Mouse (Mus musculus) testis, adult 2 months (tissue): ENCODE results near the gene Nkx6-1. TPM values are rescaled to one million over a fixed set of nuclear protein-coding genes. Genes with fewer than 3 reads are reported as not detected.

ENCODE experiments used
- H3K27ac ChIP-seq: fragments of 200-500 bp; 2 replicates; pipeline ENCODE4 v1.5.1; 2012; ENCODE audit warnings: low read depth, low read length; ENCODE audit not compliant: control insufficient read depth, insufficient read depth
- H3K27me3 ChIP-seq: fragments of 200-500 bp; 2 replicates; pipeline ENCODE4 v1.6.1; 2012; ENCODE audit warnings: mild to moderate bottlenecking, low read length, moderate library complexity; ENCODE audit not compliant: control insufficient read depth, insufficient read depth
- H3K36me3 ChIP-seq: fragments of 200-500 bp; 2 replicates; pipeline ENCODE4 v1.6.1; 2012; ENCODE audit warnings: mild to moderate bottlenecking, low read length; ENCODE audit not compliant: control insufficient read depth, insufficient read depth
- H3K4me1 ChIP-seq: fragments of 200-500 bp; 2 replicates; pipeline ENCODE4 v1.6.1; 2012; ENCODE audit warnings: low read length; ENCODE audit not compliant: control insufficient read depth, insufficient read depth
- H3K4me3 ChIP-seq: fragments of 200-500 bp; 2 replicates; pipeline ENCODE4 v1.5.1; 2012; ENCODE audit warnings: low read depth, mild to moderate bottlenecking, low read length, moderate library complexity, mixed read lengths; ENCODE audit not compliant: control insufficient read depth
- CTCF ChIP-seq: fragments of 200-500 bp; IDR thresholded peaks from 2 replicates; pipeline ENCODE4 v1.5.1; 2012; ENCODE audit warnings: low read depth, mild to moderate bottlenecking, inconsistent platforms, low read length, moderate library complexity; ENCODE audit not compliant: control insufficient read depth, insufficient read depth, insufficient replicate concordance
- POLR2A ChIP-seq: fragments of 200-500 bp; IDR thresholded peaks from 2 replicates; pipeline ENCODE4 v1.6.1; 2012; ENCODE audit warnings: low read depth, mild to moderate bottlenecking, inconsistent platforms, low read length, moderate library complexity; ENCODE audit not compliant: control insufficient read depth
- polyA plus RNA-seq: library from polyadenylated mRNA; depleted of rRNA; stranded (reverse); fragments of >200 nt; gene quantifications from 2 replicates; pipeline ENCODE4 v1.2.3, GENCODE M21; 2012

Gene Nkx6-1
- polyA plus RNA-seq, 1 experiment = 0.59 TPM

GRCm38 (mm10) chr5:101680338-101680737, 15.5 kb upstream of the Nkx6-1 start:
- no peaks in the 10 kb centered on the region for H3K4me1 ChIP-seq
- no peak overlapping the region for H3K4me3 ChIP-seq
- no peak for TF ChIP-seq POLR2A
- TF ChIP-seq CTCF = no peak
- no peaks in the 10 kb centered on the region for H3K36me3 ChIP-seq
- H3K27me3 ChIP-seq = no peaks in the 10 kb centered on the region
- no peak overlapping the region for H3K27ac ChIP-seq

- H3K4me1 ChIP-seq = peaks cover 15% of the 10 kb centered on the region
- peaks cover 11% of the 10 kb centered on the region for H3K27me3 ChIP-seq
- H3K27ac ChIP-seq = no peak overlapping the region
- TF ChIP-seq POLR2A (no peak), CTCF (no peak)
- no peak overlapping the region for H3K4me3 ChIP-seq
- no peaks in the 10 kb centered on the region for H3K36me3 ChIP-seq
Measured at GRCm38 (mm10) chr5:101669381-101669780, 4.6 kb upstream of the Nkx6-1 start.

DNA sequence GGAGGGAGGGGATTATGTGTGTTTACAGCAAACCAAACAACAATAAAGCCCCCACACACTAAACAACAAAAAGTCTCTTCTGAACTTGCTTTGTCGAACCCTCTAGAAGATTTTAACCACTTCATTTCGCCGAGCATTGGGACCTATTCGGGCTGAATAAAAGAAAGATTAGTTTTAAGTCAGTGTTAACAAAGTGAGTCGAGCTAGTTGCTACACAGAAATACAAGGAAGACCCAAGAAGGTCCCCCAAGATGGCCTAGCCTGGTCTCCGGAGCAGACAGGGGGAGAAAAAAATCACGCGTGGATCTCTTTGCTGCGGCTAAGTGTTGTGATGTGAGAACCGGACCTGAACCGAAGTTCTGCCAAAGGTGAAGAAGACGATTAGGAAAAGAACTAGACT, 3.7 kb upstream of the Nkx6-1 start:
- peaks cover 18% of the 10 kb centered on the region for H3K27me3 ChIP-seq
- no peak overlapping the region for H3K27ac ChIP-seq
- no peak overlapping the region for H3K4me3 ChIP-seq
- H3K36me3 ChIP-seq = no peaks in the 10 kb centered on the region
- no peak for TF ChIP-seq POLR2A
- TF ChIP-seq CTCF = no peak
- peaks cover 24% of the 10 kb centered on the region for H3K4me1 ChIP-seq

GRCm38 (mm10) chr5:101668028-101668427, 3.2 kb upstream of the Nkx6-1 start:
- H3K36me3 ChIP-seq = no peaks in the 10 kb centered on the region
- no peak overlapping the region for H3K27ac ChIP-seq
- H3K27me3 ChIP-seq = peaks cover 22% of the 10 kb centered on the region
- peaks cover 29% of the 10 kb centered on the region for H3K4me1 ChIP-seq
- TF ChIP-seq POLR2A = no peak
- TF ChIP-seq CTCF = no peak
- no peak overlapping the region for H3K4me3 ChIP-seq

GRCm38 (mm10) chr5:101667263-101667990, 2.6 kb upstream of the Nkx6-1 start:
- H3K4me1 ChIP-seq = peaks cover 34% of the 10 kb centered on the region
- TF ChIP-seq POLR2A (no peak), CTCF (no peak)
- H3K27ac ChIP-seq = no peak overlapping the region
- H3K36me3 ChIP-seq = no peaks in the 10 kb centered on the region
- H3K4me3 ChIP-seq = peak overlapping the region; percentile 14
- H3K27me3 ChIP-seq = peaks cover 27% of the 10 kb centered on the region

DNA sequence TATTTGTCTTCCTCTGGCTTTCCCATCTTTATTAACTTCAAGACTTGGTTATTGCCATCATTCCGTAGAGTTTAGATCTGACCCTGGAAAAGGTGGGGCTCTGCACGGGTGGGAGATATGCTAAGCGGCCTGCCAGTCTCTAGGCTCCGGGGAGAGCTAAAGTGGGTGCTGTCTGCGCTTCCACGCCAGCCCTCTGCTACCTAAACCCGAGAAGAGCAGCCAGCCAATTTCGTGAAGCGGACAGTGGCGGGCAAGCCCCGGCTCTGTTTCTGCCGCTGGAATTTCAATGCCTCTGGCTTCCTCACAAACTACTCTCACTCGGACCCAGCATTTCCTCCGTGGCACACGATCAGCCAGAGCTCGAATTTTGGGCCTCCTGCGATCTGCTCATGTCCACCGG, 1.9 kb upstream of the Nkx6-1 start:
- Histone ChIP-seq H3K4me1 (peaks cover 34% of the 10 kb centered on the region), H3K36me3 (no peaks in the 10 kb centered on the region), H3K4me3 (peak overlapping the region; percentile 61), H3K27ac (no peak overlapping the region), H3K27me3 (peaks cover 27% of the 10 kb centered on the region)
- TF ChIP-seq POLR2A (no peak), CTCF (no peak)

DNA sequence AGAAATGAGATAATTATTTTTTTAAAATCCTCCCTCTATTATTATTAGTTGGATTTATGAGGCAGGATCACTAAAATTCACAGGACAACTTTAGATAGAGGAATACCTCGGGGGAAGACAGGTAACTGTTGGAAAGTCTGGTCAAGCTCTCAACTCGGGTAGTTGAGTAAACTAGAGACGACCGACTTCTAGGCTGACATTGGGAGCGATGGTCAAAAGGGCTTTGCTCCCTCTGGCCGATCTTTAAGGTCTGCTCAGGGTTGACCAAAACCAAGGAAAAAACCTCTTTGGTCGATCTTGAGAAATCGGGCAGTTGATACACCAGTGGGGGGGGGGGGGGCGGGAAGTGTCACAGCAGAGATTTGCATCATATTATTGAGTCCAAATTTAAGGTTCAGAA, 1.3 kb upstream of the Nkx6-1 start:
- H3K4me3 ChIP-seq = peak overlapping the region; percentile 52
- no peak for TF ChIP-seq CTCF
- no peak for TF ChIP-seq POLR2A
- H3K36me3 ChIP-seq = no peaks in the 10 kb centered on the region
- no peak overlapping the region for H3K27ac ChIP-seq
- peaks cover 34% of the 10 kb centered on the region for H3K4me1 ChIP-seq
- H3K27me3 ChIP-seq = peaks cover 27% of the 10 kb centered on the region
